Mouse (Mus musculus) myocyte (in vitro differentiated cells): ENCODE results near the gene Slc7a8.

ENCODE experiments used
- E2F4 ChIP-seq: IDR thresholded peaks from one replicate; pipeline ENCODE4 v1.6.1; 2011; ENCODE audit warnings: mild to moderate bottlenecking, control low read depth, moderate library complexity; ENCODE audit not compliant: insufficient read depth
- MAX ChIP-seq: IDR thresholded peaks from one replicate; pipeline ENCODE4 v1.6.1; 2011; ENCODE audit warnings: low read depth, mild to moderate bottlenecking, control low read depth
- MYOG ChIP-seq, 3 experiments: IDR thresholded peaks; one replicate each; pipeline ENCODE4 v1.6.1; 2011; ENCODE audit warnings: control low read depth in 2 of 3, low read depth in 2 of 3, mild to moderate bottlenecking in 2 of 3; ENCODE audit not compliant: insufficient read length in 2 of 3, control insufficient read depth in 1 of 3, insufficient read depth in 1 of 3
- POLR2A ChIP-seq: IDR thresholded peaks from one replicate; pipeline ENCODE4 v1.6.1; 2011; ENCODE audit warnings: low read depth, mild to moderate bottlenecking, control low read depth, moderate library complexity; ENCODE audit not compliant: insufficient read length
- USF1 ChIP-seq: IDR thresholded peaks from one replicate; pipeline ENCODE4 v1.6.1; 2011; ENCODE audit warnings: low read depth, mild to moderate bottlenecking, control low read depth, moderate library complexity

DNA sequence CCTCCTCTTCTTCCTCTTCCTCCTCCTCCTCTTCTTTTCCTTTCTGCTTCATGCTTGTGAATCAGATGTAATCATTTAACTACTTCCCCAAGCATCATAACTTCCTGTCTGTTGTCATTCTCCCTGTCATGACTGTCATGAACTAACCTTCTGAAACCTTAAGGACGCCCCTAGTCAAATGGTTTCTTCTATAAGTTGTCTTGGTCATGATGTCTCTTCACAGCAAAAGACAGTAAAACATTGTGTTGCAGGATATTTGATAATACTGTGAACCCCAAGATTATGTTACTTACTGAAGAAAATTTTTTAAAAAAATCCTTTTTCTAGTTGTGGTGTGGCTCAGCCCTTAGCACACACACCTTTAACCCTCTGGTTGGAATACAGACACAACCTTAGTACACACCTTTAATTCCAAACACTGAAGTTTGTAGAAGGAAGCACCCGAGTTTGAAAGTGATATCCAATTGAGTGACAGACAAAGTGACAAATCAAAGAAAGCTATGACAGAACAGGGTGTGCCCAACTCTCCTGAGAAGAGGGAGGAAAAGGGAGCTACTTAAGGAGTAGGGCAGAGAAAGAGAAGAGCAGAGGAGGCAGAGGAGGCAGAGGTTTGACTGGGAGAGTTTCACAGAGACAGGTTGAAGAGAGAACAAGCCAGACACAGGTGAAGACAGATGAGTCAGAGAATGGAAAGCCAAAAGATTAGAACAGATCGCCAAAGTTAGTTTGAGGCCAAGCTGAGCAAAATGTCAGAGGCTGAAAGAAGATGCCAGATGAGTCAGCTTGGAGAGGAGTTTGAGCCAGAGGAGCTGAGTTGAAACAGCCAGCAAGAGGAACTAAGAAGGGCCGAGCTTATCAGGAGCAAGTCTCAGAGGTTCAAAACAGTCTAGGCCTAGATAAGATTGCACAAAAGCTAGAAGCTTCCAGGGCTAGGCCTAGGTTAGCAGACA is 27.2 kb upstream of the Slc7a8 start:
- TF ChIP-seq POLR2A (no peak), MYOG (IDR thresholded peaks at IDR 0.05; ENCODE audit: control insufficient read depth in 1 of 3, insufficient read depth in 1 of 3, insufficient read length in 2 of 3, low read depth in 2 of 3) (no peak), MAX (no peak), USF1 (no peak), E2F4 (no peak)
